Mouse (Mus musculus) ES-CJ7 (cell line): ENCODE results near the gene Anxa10.

ENCODE experiments used
- DNase-seq: peaks from one replicate; pipeline ENCODE4 v3.0.0; 2011; ENCODE audit warnings: low read depth, low spot score

The Anxa10 gene

GRCm38 (mm10) chr8:62123098-62123497 is at the start of gene Anxa10:
Gene Anxa10, minus strand, starts transcription at chr8:62123150.
- DNase-seq = no peak

- DNase-seq = no peak
These were observed 9.9 kb upstream of the Anxa10 start for GRCm38 (mm10) chr8:62132662-62133366.

- DNase-seq = no peak
These were observed 25.7 kb downstream of the Anxa10 start for GRCm38 (mm10) chr8:62097213-62097612.

GRCm38 (mm10) chr8:62081804-62082203 is 41.1 kb downstream of the Anxa10 start:
- no peak for DNase-seq

GRCm38 (mm10) chr8:62080195-62080802 is 42.7 kb downstream of the Anxa10 start:
- DNase-seq = peak; percentile 57

GRCm38 (mm10) chr8:62068305-62068704 is 54.6 kb downstream of the Anxa10 start:
- no peak for DNase-seq

GRCm38 (mm10) chr8:62060357-62060756 is 62.6 kb downstream of the Anxa10 start:
- DNase-seq = peak; percentile 20

GRCm38 (mm10) chr8:62046809-62047208 is 76.1 kb downstream of the Anxa10 start:
- DNase-seq = peak; percentile 51

GRCm38 (mm10) chr8:62034351-62034750 is 88.6 kb downstream of the Anxa10 start:
- DNase-seq = peak; percentile 29

GRCm38 (mm10) chr8:62014582-62014981 is 108.4 kb downstream of the Anxa10 start:
- DNase-seq = no peak

- no peak for DNase-seq
These were observed 108.8 kb downstream of the Anxa10 start for GRCm38 (mm10) chr8:62014166-62014565.
